Mouse (Mus musculus): ENCODE measurements around the gene 2310061I04Rik. TPM values are rescaled to one million over a fixed set of nuclear protein-coding genes. Genes with fewer than 3 reads are reported as not detected.

Gene 2310061I04Rik
- polyA plus RNA-seq, 1 experiment from 2014 or later: 26.2 TPM

- H3K4me3 ChIP-seq: no peak overlapping the region
- H3K4me2 ChIP-seq: no peak overlapping the region
- 91% methylated on average over 1 of the region's 1 CpGs for WGBS
- H3K27me3 ChIP-seq (replicated peaks): no peaks in the 10 kb centered on the region
- peaks cover 31% of the 10 kb centered on the region for H3K36me3 ChIP-seq
- ATAC-seq (ENCODE audit: insufficient number of reproducible peaks, low FRiP score): no peak
- no peaks in the 10 kb centered on the region for H3K9me3 ChIP-seq (replicated peaks)
- no peak overlapping the region for H3K9ac ChIP-seq
- peaks cover 7% of the 10 kb centered on the region for H3K4me1 ChIP-seq (replicated peaks)
- H3K27ac ChIP-seq (ENCODE audit: poor library complexity, severe bottlenecking): no peak overlapping the region
Observed at GRCm38 (mm10) chr17:35859371-35859770, 37.9 kb downstream of the 2310061I04Rik start.

DNA sequence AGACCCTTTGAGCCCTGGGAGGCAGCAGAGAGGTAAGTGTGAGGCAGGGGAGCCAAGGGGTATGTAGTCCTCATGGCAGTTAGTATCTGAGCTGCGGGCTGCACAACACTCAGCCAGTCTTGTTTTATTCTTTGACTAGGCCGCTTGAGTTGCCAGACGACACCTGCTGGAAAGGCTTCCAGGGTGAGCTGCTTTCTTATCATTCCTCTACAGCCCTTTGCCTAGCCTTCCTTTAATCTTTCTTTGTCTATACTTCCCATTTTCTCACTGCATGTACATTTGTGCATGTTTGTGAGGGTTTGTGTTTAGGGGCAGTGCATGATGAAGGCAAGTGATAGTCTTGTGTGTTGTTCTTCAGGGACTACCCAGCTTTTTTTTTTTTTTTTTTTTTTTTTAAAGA lies 46.3 kb downstream of the 2310061I04Rik start:
- WGBS: 77% methylated on average over 3 of the region's 3 CpGs
- no peak overlapping the region for H3K27ac ChIP-seq (ENCODE audit: poor library complexity, severe bottlenecking)
- H3K4me3 ChIP-seq: no peak overlapping the region
- ATAC-seq (ENCODE audit: insufficient number of reproducible peaks, low FRiP score): no peak
- no peaks in the 10 kb centered on the region for H3K27me3 ChIP-seq (replicated peaks)
- no peaks in the 10 kb centered on the region for H3K4me1 ChIP-seq (replicated peaks)
- peaks cover 93% of the 10 kb centered on the region for H3K36me3 ChIP-seq
- no peak overlapping the region for H3K4me2 ChIP-seq
- no peaks in the 10 kb centered on the region for H3K9me3 ChIP-seq (replicated peaks)
- no peak overlapping the region for H3K9ac ChIP-seq

DNA sequence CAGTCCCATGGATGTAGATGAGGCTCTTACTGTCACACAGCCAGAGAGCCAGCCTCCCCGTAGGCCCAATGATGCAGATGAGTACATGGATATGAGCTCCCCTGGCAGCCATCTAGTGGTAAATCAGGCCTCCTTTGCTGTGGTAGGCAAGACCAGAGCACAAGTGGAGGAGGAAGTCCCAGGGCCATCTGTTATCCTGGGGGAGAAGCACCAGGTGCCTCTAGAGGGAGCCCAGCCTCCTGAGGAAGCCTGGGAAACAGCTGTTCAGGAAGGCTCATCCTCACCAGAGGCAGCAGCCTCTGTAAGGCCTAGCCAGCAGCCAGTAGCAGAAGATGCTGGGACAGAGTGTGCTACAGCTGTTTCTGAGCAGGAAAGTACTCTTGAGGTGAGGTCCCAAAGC lies 49.1 kb downstream of the 2310061I04Rik start:
- H3K4me1 ChIP-seq (replicated peaks): peaks cover 1% of the 10 kb centered on the region; the same call in 1 of the 2 replicates

DNA sequence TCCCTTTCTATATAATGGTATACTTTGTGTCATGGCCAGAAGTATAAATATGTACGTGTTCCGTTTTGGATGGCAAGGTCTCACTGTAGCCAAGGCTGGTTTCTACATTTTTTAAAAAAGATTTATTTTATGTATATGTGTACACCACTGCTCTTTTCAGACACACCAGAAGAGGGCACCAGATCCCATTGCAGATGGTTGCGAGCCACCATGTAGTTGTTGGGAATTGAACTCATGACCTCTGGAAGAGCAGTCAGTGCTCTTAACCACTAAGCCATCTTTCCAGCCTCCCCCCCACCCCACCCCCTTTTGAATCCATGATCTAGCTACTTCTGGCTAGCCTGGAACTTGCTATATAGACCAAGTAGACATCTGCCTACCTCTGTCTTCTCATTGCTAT lies 53.7 kb downstream of the 2310061I04Rik start:
- H3K9me3 ChIP-seq (replicated peaks): no peaks in the 10 kb centered on the region
- H3K9ac ChIP-seq: no peak overlapping the region
- WGBS: 98% methylated on average over 3 of the region's 3 CpGs
- ATAC-seq (ENCODE audit: insufficient number of reproducible peaks, low FRiP score): no peak
- H3K4me1 ChIP-seq (replicated peaks): peaks cover 18% of the 10 kb centered on the region
- H3K27ac ChIP-seq (ENCODE audit: poor library complexity, severe bottlenecking): no peak overlapping the region
- H3K36me3 ChIP-seq: peaks cover 45% of the 10 kb centered on the region
- no peaks in the 10 kb centered on the region for H3K27me3 ChIP-seq (replicated peaks)
- no peak overlapping the region for H3K4me2 ChIP-seq
- H3K4me3 ChIP-seq: no peak overlapping the region

More for the DNA sequence above, 49.1 kb downstream of the 2310061I04Rik start:
- no peaks in the 10 kb centered on the region for H3K27me3 ChIP-seq (replicated peaks)
- H3K4me3 ChIP-seq: no peak overlapping the region
- WGBS: 57% methylated on average over 1 of the region's 1 CpGs
- no peak overlapping the region for H3K4me2 ChIP-seq
- H3K9ac ChIP-seq: no peak overlapping the region
- peaks cover 88% of the 10 kb centered on the region for H3K36me3 ChIP-seq
- no peak overlapping the region for H3K27ac ChIP-seq (ENCODE audit: poor library complexity, severe bottlenecking)
- no peaks in the 10 kb centered on the region for H3K9me3 ChIP-seq (replicated peaks)
- no peak for ATAC-seq (ENCODE audit: insufficient number of reproducible peaks, low FRiP score)

MicroRNA genes within 50 kb of the gene (microRNA counts, 519-probe panel; counts per million panel counts)
- microRNA mmu-miR-1894-3p: not detected
- not detected for microRNA mmu-miR-1894-5p

Small RNA genes within 50 kb of the gene (microRNA-seq; reads per million reads assigned to microRNA genes)
- gene Gm28033: 1.9 reads per million
- gene Mir1894: not detected

Other genes starting within 250 kb of the 2310061I04Rik start
- gene Vars2, start 229.8 kb downstream of the 2310061I04Rik start, polyA plus RNA-seq (2016; fragmentation: Nextera tagmentation; extraction: Ambion mirVana): 16.1 and 17.4 TPM in 2 replicates
- 22.2 and 24.5 TPM in 2 replicates for gene Gtf2h4, start 223.7 kb downstream of the 2310061I04Rik start, polyA plus RNA-seq (2016; fragmentation: Nextera tagmentation; extraction: Ambion mirVana)
- 162 and 167 TPM in 2 replicates for gene Ddr1, start 192.8 kb downstream of the 2310061I04Rik start, polyA plus RNA-seq (2016; fragmentation: Nextera tagmentation; extraction: Ambion mirVana)
- gene Ier3, start 75.7 kb downstream of the 2310061I04Rik start, polyA plus RNA-seq (2016; fragmentation: Nextera tagmentation; extraction: Ambion mirVana): 37.6 and 38.6 TPM in 2 replicates
- 78.2 and 80.2 TPM in 2 replicates for gene Flot1, start 74.2 kb downstream of the 2310061I04Rik start, polyA plus RNA-seq (2016; fragmentation: Nextera tagmentation; extraction: Ambion mirVana)
- 743 and 773 TPM in 2 replicates for gene Tubb5, start 59.1 kb downstream of the 2310061I04Rik start, polyA plus RNA-seq (2016; fragmentation: Nextera tagmentation; extraction: Ambion mirVana)
- 21.6 and 25.0 TPM in 2 replicates for gene Mdc1, start 55.9 kb downstream of the 2310061I04Rik start, polyA plus RNA-seq (2016; fragmentation: Nextera tagmentation; extraction: Ambion mirVana)
- gene Nrm, start 36.1 kb downstream of the 2310061I04Rik start, polyA plus RNA-seq (2016; fragmentation: Nextera tagmentation; extraction: Ambion mirVana): 48.9 and 50.7 TPM in 2 replicates
- 22.8 and 23.7 TPM in 2 replicates for gene Ppp1r18, start 31.8 kb downstream of the 2310061I04Rik start, polyA plus RNA-seq (2016; fragmentation: Nextera tagmentation; extraction: Ambion mirVana)
- 22.4 and 26.6 TPM in 2 replicates for gene Dhx16, start 17.6 kb downstream of the 2310061I04Rik start, polyA plus RNA-seq (2016; fragmentation: Nextera tagmentation; extraction: Ambion mirVana)
- gene Atat1, start 12.6 kb upstream of the 2310061I04Rik start, polyA plus RNA-seq (2016; fragmentation: Nextera tagmentation; extraction: Ambion mirVana): 56.0 and 56.4 TPM in 2 replicates
- 63.4 and 72.7 TPM in 2 replicates for gene Mrps18b, start 19.0 kb upstream of the 2310061I04Rik start, polyA plus RNA-seq (2016; fragmentation: Nextera tagmentation; extraction: Ambion mirVana)
- gene Ppp1r10, start 19.0 kb upstream of the 2310061I04Rik start, polyA plus RNA-seq (2016; fragmentation: Nextera tagmentation; extraction: Ambion mirVana): 35.8 and 39.6 TPM in 2 replicates
- gene Abcf1, start 72.3 kb upstream of the 2310061I04Rik start, polyA plus RNA-seq (2016; fragmentation: Nextera tagmentation; extraction: Ambion mirVana): 73.9 and 76.5 TPM in 2 replicates
- gene Gnl1, start 82.4 kb upstream of the 2310061I04Rik start, polyA plus RNA-seq (2016; fragmentation: Nextera tagmentation; extraction: Ambion mirVana): 39.8 and 42.4 TPM in 2 replicates
- 17.6 and 18.5 TPM in 2 replicates for gene Prr3, start 82.8 kb upstream of the 2310061I04Rik start, polyA plus RNA-seq (2016; fragmentation: Nextera tagmentation; extraction: Ambion mirVana)
- gene H2-T24, start 123.1 kb upstream of the 2310061I04Rik start, polyA plus RNA-seq (2016; fragmentation: Nextera tagmentation; extraction: Ambion mirVana): 3.4 and 3.9 TPM in 2 replicates
- 4.7 and 5.2 TPM in 2 replicates for gene H2-T23, start 135.4 kb upstream of the 2310061I04Rik start, polyA plus RNA-seq (2016; fragmentation: Nextera tagmentation; extraction: Ambion mirVana)
- gene H2-T22, start 145.3 kb upstream of the 2310061I04Rik start, polyA plus RNA-seq (2016; fragmentation: Nextera tagmentation; extraction: Ambion mirVana): 4.7 and 6.1 TPM in 2 replicates
- not detected in 2 replicates for gene Gm6034, start 145.5 kb upstream of the 2310061I04Rik start, polyA plus RNA-seq (2016; fragmentation: Nextera tagmentation; extraction: Ambion mirVana)
- not detected in 2 replicates for gene Gm11127, start 160.9 kb upstream of the 2310061I04Rik start, polyA plus RNA-seq (2016; fragmentation: Nextera tagmentation; extraction: Ambion mirVana)
- gene Gm19684, start 224.2 kb upstream of the 2310061I04Rik start, polyA plus RNA-seq (2016; fragmentation: Nextera tagmentation; extraction: Ambion mirVana): not detected in 2 replicates
- gene Gm7030, start 232.0 kb upstream of the 2310061I04Rik start, polyA plus RNA-seq (2016; fragmentation: Nextera tagmentation; extraction: Ambion mirVana): not detected in 2 replicates